Mouse (Mus musculus) MEL (cell line): Measurements from ENCODE around the gene Ccdc47. TPM values are rescaled to one million over a fixed set of nuclear protein-coding genes. Genes with fewer than 3 reads are reported as not detected.
A peak's percentile ranks its signal among the peaks of the same experiment; 100 is the strongest.

Source experiments
- DNase-seq: peaks from one replicate; pipeline ENCODE4 v3.0.0; 2011; ENCODE audit warnings: low read depth, low spot score
- H3K27ac ChIP-seq: 2 replicates; pipeline ENCODE4 v1.5.1; 2012; ENCODE audit warnings: low read depth, mild to moderate bottlenecking, control low read depth, low read length, moderate library complexity; ENCODE audit not compliant: control insufficient read depth
- H3K27me3 ChIP-seq, 2 experiments: fragments of 150-350 bp in 1 of 2; sonication (generic) in 1 of 2; 2 replicates each; pipeline ENCODE4 v1.6.1; 2012; ENCODE audit warnings: low read length in 2 of 2, mild to moderate bottlenecking in 2 of 2, improper control_type of control experiment in 1 of 2, moderate library complexity in 1 of 2; ENCODE audit not compliant: insufficient read depth in 2 of 2, control insufficient read depth in 1 of 2
- H3K36me3 ChIP-seq, 2 experiments: 2 replicates each; pipeline ENCODE4 v1.6.1; 2012 to 2014; ENCODE audit warnings: low read length in 2 of 2, improper control_type of control experiment in 1 of 2, inconsistent platforms in 1 of 2, mild to moderate bottlenecking in 1 of 2; ENCODE audit not compliant: insufficient read depth in 2 of 2, control insufficient read depth in 1 of 2
- H3K4me1 ChIP-seq, 2 experiments: fragments of 150-350 bp in 1 of 2; sonication (generic) in 1 of 2; 2 replicates each; pipeline ENCODE4 v1.6.1; 2012; ENCODE audit warnings: low read length in 2 of 2, improper control_type of control experiment in 1 of 2, mild to moderate bottlenecking in 1 of 2; ENCODE audit not compliant: insufficient read depth in 2 of 2, control insufficient read depth in 1 of 2
- H3K4me3 ChIP-seq, 2 experiments: fragments of 150-350 bp in 1 of 2; sonication (generic) in 1 of 2; 2 replicates each; pipeline ENCODE4 v1.5.1; 2012; ENCODE audit warnings: low read depth in 2 of 2, low read length in 2 of 2, mild to moderate bottlenecking in 2 of 2, moderate library complexity in 2 of 2, control low read depth in 1 of 2, improper control_type of control experiment in 1 of 2; ENCODE audit not compliant: control insufficient read depth in 1 of 2, insufficient read depth in 1 of 2
- H3K79me2 ChIP-seq: 2 replicates; pipeline ENCODE4 v1.6.1; 2012; ENCODE audit warnings: mild to moderate bottlenecking, low read length, moderate library complexity; ENCODE audit not compliant: control insufficient read depth, poor library complexity, insufficient read depth
- H3K9ac ChIP-seq: 2 replicates; pipeline ENCODE4 v1.6.1; 2012; ENCODE audit warnings: low read depth, mild to moderate bottlenecking, control low read depth, low read length, moderate library complexity; ENCODE audit not compliant: control insufficient read depth, poor library complexity, severe bottlenecking
- H3K9me3 ChIP-seq: fragments of 150-350 bp; sonication (generic); replicated peaks from 2 replicates; pipeline ENCODE4 v1.6.1; 2012; ENCODE audit warnings: mild to moderate bottlenecking, low read length, improper control_type of control experiment, moderate library complexity; ENCODE audit not compliant: insufficient read depth
- BHLHE40 ChIP-seq: IDR thresholded peaks from 2 replicates; pipeline ENCODE4 v1.6.1; 2012; ENCODE audit warnings: low read depth, mild to moderate bottlenecking, inconsistent platforms, low read length, improper control_type of control experiment, borderline replicate concordance
- CHD1 ChIP-seq: IDR thresholded peaks from 2 replicates; pipeline ENCODE4 v1.6.1; 2012; ENCODE audit warnings: low read depth, mild to moderate bottlenecking, inconsistent platforms, low read length, improper control_type of control experiment
- ELF1 ChIP-seq: IDR thresholded peaks from 2 replicates; pipeline ENCODE4 v1.6.1; 2014; ENCODE audit warnings: low read depth, mild to moderate bottlenecking, inconsistent platforms, low read length, improper control_type of control experiment, moderate library complexity
- HCFC1 ChIP-seq: IDR thresholded peaks from 2 replicates; pipeline ENCODE4 v1.6.1; 2012; ENCODE audit warnings: low read depth, mild to moderate bottlenecking, inconsistent platforms, low read length, improper control_type of control experiment, moderate library complexity
- KAT2A ChIP-seq: conservative IDR thresholded peaks from 2 replicates; pipeline ENCODE4 v1.6.1; 2012; ENCODE audit warnings: low read depth, low read length, improper control_type of control experiment, inconsistent platforms
- MAFK ChIP-seq: IDR thresholded peaks from 2 replicates; pipeline ENCODE4 v1.6.1; 2011; ENCODE audit warnings: low read depth, mild to moderate bottlenecking, low read length, improper control_type of control experiment, borderline replicate concordance
- MAX ChIP-seq: IDR thresholded peaks from 2 replicates; pipeline ENCODE4 v1.6.1; 2011; ENCODE audit warnings: low read length, improper control_type of control experiment
- MAZ ChIP-seq: IDR thresholded peaks from 2 replicates; pipeline ENCODE4 v1.6.1; 2012; ENCODE audit warnings: low read depth, mild to moderate bottlenecking, inconsistent platforms, low read length, improper control_type of control experiment
- MXI1 ChIP-seq: IDR thresholded peaks from 2 replicates; pipeline ENCODE4 v1.6.1; 2011; ENCODE audit warnings: mild to moderate bottlenecking, low read depth, low read length, improper control_type of control experiment
- MYB ChIP-seq: IDR thresholded peaks from 2 replicates; pipeline ENCODE4 v1.6.1; 2011; ENCODE audit warnings: mild to moderate bottlenecking, low read depth, low read length, improper control_type of control experiment
- MYC ChIP-seq: IDR thresholded peaks from 2 replicates; pipeline ENCODE4 v1.6.1; 2011; ENCODE audit warnings: low read depth, mild to moderate bottlenecking, low read length, improper control_type of control experiment, moderate library complexity
- NRF1 ChIP-seq: IDR thresholded peaks from 2 replicates; pipeline ENCODE4 v1.6.1; 2014; ENCODE audit warnings: low read depth, mild to moderate bottlenecking, inconsistent platforms, low read length, improper control_type of control experiment, moderate library complexity; ENCODE audit not compliant: poor library complexity, insufficient read depth, severe bottlenecking
- POLR2A ChIP-seq, 2 experiments: IDR thresholded peaks; 2 replicates each; pipeline ENCODE4 v1.6.1; 2011 to 2012; ENCODE audit warnings: low read length in 2 of 2, mild to moderate bottlenecking in 2 of 2, control low read depth in 1 of 2, improper control_type of control experiment in 1 of 2, low read depth in 1 of 2, moderate library complexity in 1 of 2; ENCODE audit not compliant: control insufficient read depth in 1 of 2, insufficient read depth in 1 of 2, poor library complexity in 1 of 2
- POLR2AphosphoS2 ChIP-seq: IDR thresholded peaks from 2 replicates; pipeline ENCODE4 v1.6.1; 2011; ENCODE audit warnings: low read length, improper control_type of control experiment
- POLR2AphosphoS5 ChIP-seq: IDR thresholded peaks from 2 replicates; pipeline ENCODE4 v1.6.1; 2012; ENCODE audit warnings: low read depth, borderline replicate concordance, mild to moderate bottlenecking, inconsistent platforms, low read length, moderate library complexity, mixed read lengths
- SIN3A ChIP-seq: IDR thresholded peaks from 2 replicates; pipeline ENCODE4 v1.6.1; 2012; ENCODE audit warnings: low read length, improper control_type of control experiment, inconsistent platforms
- TBP ChIP-seq: IDR thresholded peaks from 2 replicates; pipeline ENCODE4 v1.8.0; 2011; ENCODE audit warnings: low read depth, low read length, improper control_type of control experiment
- TCF12 ChIP-seq: IDR thresholded peaks from 2 replicates; pipeline ENCODE4 v1.6.1; 2014; ENCODE audit warnings: low read depth, mild to moderate bottlenecking, inconsistent platforms, low read length, improper control_type of control experiment, moderate library complexity
- UBTF ChIP-seq: IDR thresholded peaks from 2 replicates; pipeline ENCODE4 v1.6.1; 2012; ENCODE audit warnings: low read depth, mild to moderate bottlenecking, inconsistent platforms, low read length, improper control_type of control experiment, moderate library complexity, borderline replicate concordance; ENCODE audit not compliant: insufficient read depth
- USF1 ChIP-seq: IDR thresholded peaks from 2 replicates; pipeline ENCODE4 v1.6.1; 2014; ENCODE audit warnings: low read depth, mild to moderate bottlenecking, inconsistent platforms, low read length, improper control_type of control experiment, moderate library complexity
- ZC3H11A ChIP-seq: IDR thresholded peaks from 2 replicates; pipeline ENCODE4 v1.6.1; 2012; ENCODE audit warnings: low read depth, mild to moderate bottlenecking, inconsistent platforms, low read length, improper control_type of control experiment
- ZNF384 ChIP-seq: IDR thresholded peaks from 2 replicates; pipeline ENCODE4 v1.6.1; 2012; ENCODE audit warnings: low read depth, mild to moderate bottlenecking, inconsistent platforms, low read length, improper control_type of control experiment
- polyA plus RNA-seq, 2 experiments: library from polyadenylated mRNA; stranded (reverse) in 1 of 2; unstranded in 1 of 2; fragments of >175 nt in 1 of 2; fragments of >200 nt in 1 of 2; gene quantifications; 2 replicates each; pipeline versions ENCODE4 v1.2.1 to v1.2.4; 2012; ENCODE audit warnings: low replicate concordance in 2 of 2, low read depth in 1 of 2; ENCODE audit not compliant: insufficient read length in 2 of 2, insufficient read depth in 1 of 2, missing spikeins in 1 of 2
- total RNA-seq: library from RNA; depleted of rRNA; stranded (reverse); fragments of 300-350 nt; gene quantifications from 2 replicates; pipeline ENCODE4 v1.2.3, GENCODE M21; 2012; rRNA removed

The Ccdc47 gene
- total RNA-seq (51.6 and 51.8 TPM in 2 replicates), polyA plus RNA-seq (100 to 1,000 TPM in 1 of 2 experiments, 10 to 100 TPM in 1; 47.6 to 145 TPM)

- no peaks in the 10 kb centered on the region for H3K9me3 ChIP-seq
- peaks cover 17 to 32% of the 10 kb centered on the region in 2 experiments for H3K36me3 ChIP-seq
- peak; percentile 100 for DNase-seq
- peaks cover 63% of the 10 kb centered on the region for H3K79me2 ChIP-seq
- TF ChIP-seq POLR2AphosphoS5, result 0 out of 2 replicates have a peak, but pooled peaks have one; percentile 33
- TF ChIP-seq USF1, result peak; percentile 49; the same call in 1 of the 2 replicates
- TF ChIP-seq MAZ, result no peak
- TF ChIP-seq SIN3A, result peak; percentile 80; the same call in 1 of the 2 replicates
- TF ChIP-seq MXI1, result peak; percentile 85
- peak; percentile 92 for TF ChIP-seq MAX
- no peak for TF ChIP-seq ZC3H11A
- TF ChIP-seq POLR2AphosphoS2, result peak; percentile 58; the same call in 1 of the 2 replicates
- no peak for TF ChIP-seq TBP
- no peak for TF ChIP-seq ELF1
- peak; percentile 86 for TF ChIP-seq HCFC1
- TF ChIP-seq MYC, result peak; percentile 100
- TF ChIP-seq TCF12, result 0 out of 2 replicates have a peak, but pooled peaks have one; percentile 19
- peak; percentile 60 to 91 for TF ChIP-seq POLR2A (IDR thresholded peaks at IDR 0.05; ENCODE audit: control insufficient read depth in 1 of 2, insufficient read depth in 1 of 2, low read depth in 1 of 2, low read length in 2 of 2, poor library complexity in 1 of 2)
- TF ChIP-seq NRF1, result peak; percentile 93
- peak within 1 kb of the TSS; percentile 91 for H3K9ac ChIP-seq
- H3K4me3 ChIP-seq, result peak within 1 kb of the TSS; percentile 86 to 92
- H3K27me3 ChIP-seq, result no peaks in the 10 kb centered on the region
- H3K27ac ChIP-seq, result peak within 1 kb of the TSS; percentile 95
- peaks cover 0 to 19% of the 10 kb centered on the region in 2 experiments; a peak in 3 of 4 replicates for H3K4me1 ChIP-seq
These were observed at the start of gene Ccdc47 for GRCm38 (mm10) chr11:106215927-106216729. Gene Ccdc47 (minus strand): TSS chr11:106216344.

GRCm38 (mm10) chr11:106265570-106265969, 49.4 kb upstream of the Ccdc47 start:
- Histone ChIP-seq H3K79me2 (peaks cover 19% of the 10 kb centered on the region), H3K36me3 (peaks cover 6 to 33% of the 10 kb centered on the region in 2 experiments), H3K4me1 (peaks cover 0 to 15% of the 10 kb centered on the region in 2 experiments; a peak in 2 of 4 replicates), H3K4me3 (no peak overlapping the region), H3K9ac (no peak overlapping the region), H3K27ac (no peak overlapping the region), H3K27me3 (no peaks in the 10 kb centered on the region), H3K9me3 (no peaks in the 10 kb centered on the region)
- DNase-seq, result no peak
- TF ChIP-seq UBTF (no peak), BHLHE40 (no peak), ZNF384 (no peak), KAT2A (no peak), ELF1 (no peak), MYB (no peak), MAFK (no peak), CHD1 (no peak), POLR2AphosphoS2 (no peak)
